Mouse (Mus musculus) ES-E14 (cell line): ENCODE measurements at regions not wholly inside any gene's neighbourhood (a gene's known extent, or its start where the extent isn't known, plus 50 kb on each side); places are given as distances from the start of the nearest gene placed in this dataset.

Experiments used
- HCFC1 ChIP-seq: IDR thresholded peaks from 2 replicates; pipeline ENCODE4 v1.6.1; 2012; ENCODE audit warnings: low read length, inconsistent platforms, borderline replicate concordance; ENCODE audit not compliant: insufficient read depth
- ZC3H11A ChIP-seq: IDR thresholded peaks from 2 replicates; pipeline ENCODE4 v1.6.1; 2012; ENCODE audit warnings: low read depth, mild to moderate bottlenecking, inconsistent platforms, low read length, borderline replicate concordance

- TF ChIP-seq HCFC1: no peak
- TF ChIP-seq ZC3H11A: no peak
These were observed 483.4 kb upstream of the Cdh4 start for GRCm38 (mm10) chr2:178958829-178959228.
